Mouse (Mus musculus) CH12.LX (cell line): ENCODE measurements around the gene Ccr4.

Source experiments
- CTCF ChIP-seq, 2 experiments: IDR thresholded peaks in 1 of 2; conservative IDR thresholded peaks in 1 of 2; 2 replicates each; pipeline ENCODE4 v1.5.1; 2011 to 2012; ENCODE audit warnings: low read depth in 2 of 2, low read length in 2 of 2, improper control_type of control experiment in 1 of 2, inconsistent platforms in 1 of 2, mild to moderate bottlenecking in 1 of 2, moderate library complexity in 1 of 2
- POLR2A ChIP-seq: IDR thresholded peaks from 2 replicates; pipeline ENCODE4 v1.6.1; 2011; ENCODE audit warnings: low read depth, mild to moderate bottlenecking, improper control_type of control experiment, low read length
- USF1 ChIP-seq: IDR thresholded peaks from 2 replicates; pipeline ENCODE4 v1.6.1; 2014; ENCODE audit warnings: low read depth, mild to moderate bottlenecking, inconsistent platforms, low read length, improper control_type of control experiment

GRCm38 (mm10) chr9:114525073-114525633 is 20.4 kb upstream of the Ccr4 start:
- no peak for TF ChIP-seq USF1
- no peak for TF ChIP-seq POLR2A
- no peak for TF ChIP-seq CTCF (conservative IDR thresholded peaks at IDR 0.05 in 1 of 2, IDR thresholded peaks at IDR 0.05 in 1 of 2; ENCODE audit: low read depth in 2 of 2, low read length in 2 of 2)
